Mouse (Mus musculus) regulatory T cell (primary cell): ENCODE measurements around the gene Pcnx2.

ENCODE experiments used
- in situ Hi-C: fragments of 300-600 bp; cut with MboI, MseI; formaldehyde crosslinking; loops from one replicate; pipeline ENCODE4 v1.15.1; 2025; ENCODE audit warnings: high pct_unique_total_duplicates

The Pcnx2 gene

DNA sequence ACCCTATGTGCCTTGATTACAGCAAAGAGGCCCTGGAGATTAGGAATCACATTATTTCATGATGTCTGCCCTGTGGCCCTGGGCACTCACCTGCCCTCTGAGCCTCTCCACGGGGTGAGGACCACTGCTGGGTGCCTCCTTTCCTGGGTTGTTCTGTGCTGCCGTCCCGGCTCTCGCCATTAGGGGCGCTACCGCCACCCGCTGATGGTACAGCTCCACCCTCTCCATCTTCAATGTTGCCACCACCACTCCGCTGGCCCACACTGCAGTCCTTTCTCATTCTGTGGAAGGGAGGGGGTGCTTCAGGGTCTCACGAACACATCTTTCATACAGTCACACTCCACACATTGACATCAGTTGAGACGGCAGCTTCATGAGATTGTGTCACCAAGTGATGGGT is 139.1 kb downstream of the Pcnx2 start:
- in situ Hi-C loops, result no loop called here

GRCm38 (mm10) chr8:125757106-125757496 is 141.0 kb downstream of the Pcnx2 start:
- in situ Hi-C loops, result no loop called here

DNA sequence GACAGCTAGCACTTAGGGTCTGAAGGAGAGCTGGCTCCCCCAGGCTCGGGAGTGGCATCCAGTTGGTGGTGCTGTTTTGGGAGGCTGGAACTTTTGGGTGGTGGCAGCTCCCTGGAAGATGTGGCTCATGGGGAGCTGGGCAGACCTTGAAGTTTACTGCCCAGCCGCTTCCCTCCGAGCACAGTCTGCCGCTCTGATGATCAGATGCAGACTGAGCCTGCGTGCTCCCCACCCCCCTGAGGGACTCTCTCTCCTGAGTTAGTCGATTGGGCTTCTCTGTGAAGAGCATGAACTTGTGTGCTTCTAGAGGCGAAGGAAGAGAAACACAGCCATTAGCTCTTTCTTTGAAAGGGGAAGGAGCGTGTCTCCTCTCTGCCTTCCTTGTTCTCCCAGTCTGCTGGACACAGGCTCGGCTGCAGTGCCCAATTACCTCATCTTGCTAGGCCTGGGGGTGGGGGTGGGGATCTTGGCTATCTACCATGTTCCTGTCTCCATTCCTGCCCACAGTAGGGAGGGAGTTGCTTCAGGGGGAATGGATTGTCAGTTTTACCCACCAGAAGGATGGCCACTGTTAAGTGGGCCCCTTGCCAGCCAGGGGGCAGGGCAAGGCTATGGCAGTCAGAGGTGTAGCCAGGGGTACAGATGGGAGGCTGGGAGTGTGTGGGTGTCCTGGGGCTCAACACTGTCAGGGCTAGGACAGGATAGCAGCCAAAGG is 141.6 kb downstream of the Pcnx2 start:
- in situ Hi-C loops, result no loop called here

DNA sequence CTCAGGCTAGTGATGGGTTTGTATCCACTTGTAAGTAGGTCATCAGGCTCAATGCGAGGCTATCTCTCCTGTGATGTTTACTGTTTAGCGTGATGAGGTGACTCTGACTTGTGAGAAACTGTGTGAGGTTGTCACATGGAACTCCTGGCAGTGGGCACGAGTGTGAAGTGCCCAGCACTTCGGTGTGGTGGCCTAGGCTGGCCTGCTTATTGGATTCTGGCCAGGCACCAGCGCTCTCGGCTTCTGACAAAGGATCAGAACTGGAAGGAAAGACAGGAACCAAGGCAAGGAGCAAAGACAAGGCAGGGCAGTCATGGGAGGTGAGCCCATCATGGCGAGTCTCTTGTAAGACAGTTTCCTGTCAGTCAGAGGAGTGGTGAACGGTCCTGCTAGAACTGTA is 142.2 kb downstream of the Pcnx2 start:
- in situ Hi-C loops, result no loop called here

DNA sequence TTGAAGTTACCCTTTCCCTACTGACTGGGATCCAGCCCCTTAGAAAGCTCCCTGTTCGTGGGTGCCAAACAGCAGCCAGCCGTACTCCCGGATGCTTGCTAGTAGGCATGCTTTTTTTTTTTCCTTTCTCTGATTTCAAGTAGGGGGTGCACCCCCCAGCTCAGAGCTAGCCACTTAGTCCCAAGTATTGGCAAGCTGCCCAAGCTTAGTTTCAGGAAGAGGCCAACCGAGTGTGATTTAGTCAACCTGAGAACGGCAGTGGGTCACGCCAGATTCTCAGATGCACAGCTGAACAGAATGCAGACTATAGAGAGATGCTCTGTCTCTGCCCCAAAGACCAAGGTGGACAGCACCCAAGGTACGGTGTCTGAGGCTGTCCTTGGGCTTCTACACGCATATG is 147.3 kb downstream of the Pcnx2 start:
- in situ Hi-C loops, result no loop called here

DNA sequence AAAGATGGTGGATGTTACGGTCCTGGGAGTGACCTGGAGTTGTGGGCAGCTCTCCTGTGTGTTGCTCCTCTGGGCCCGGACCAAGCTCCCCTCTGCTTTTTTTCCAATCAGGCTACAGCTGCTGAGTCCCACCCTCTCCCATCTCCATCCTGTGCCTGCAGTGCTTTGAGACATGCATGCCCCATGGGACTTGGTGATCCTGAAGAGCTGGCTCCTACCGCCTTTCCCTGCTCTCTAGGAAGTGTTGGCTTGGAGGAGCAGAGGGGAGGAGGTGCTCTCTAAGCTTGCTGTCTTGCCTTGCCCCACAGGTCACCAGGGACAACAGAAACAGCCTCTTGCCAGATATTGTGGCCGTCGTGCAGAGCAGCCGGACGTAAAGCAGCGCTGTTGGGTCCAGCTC is 150.7 kb downstream of the Pcnx2 start:
- in situ Hi-C loops, result no loop called here

GRCm38 (mm10) chr8:125744914-125745576 is 153.1 kb downstream of the Pcnx2 start:
- in situ Hi-C loops, result no loop called here

GRCm38 (mm10) chr8:125742406-125742805 is 155.7 kb downstream of the Pcnx2 start:
- in situ Hi-C loops, result no loop called here

DNA sequence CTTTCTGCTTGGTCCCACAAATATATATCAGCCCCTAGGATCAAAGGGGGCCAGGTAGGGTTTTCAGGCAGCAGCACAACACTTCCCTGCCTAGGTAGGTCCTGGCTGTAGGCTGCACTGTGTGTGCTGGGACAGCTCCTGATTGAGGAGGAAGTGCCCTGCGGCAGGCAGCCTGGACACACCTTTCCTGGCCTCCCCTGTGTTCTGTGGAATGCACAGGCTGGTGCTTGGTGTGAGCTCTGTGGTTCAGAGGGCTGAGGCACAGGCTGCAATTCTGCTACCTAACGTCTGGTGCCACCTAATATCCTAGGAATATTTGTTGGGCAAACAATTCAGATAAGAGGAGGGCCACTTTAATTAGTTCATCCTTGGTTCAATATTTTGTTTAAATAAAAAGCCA is 156.3 kb downstream of the Pcnx2 start:
- in situ Hi-C loops, result no loop called here

DNA sequence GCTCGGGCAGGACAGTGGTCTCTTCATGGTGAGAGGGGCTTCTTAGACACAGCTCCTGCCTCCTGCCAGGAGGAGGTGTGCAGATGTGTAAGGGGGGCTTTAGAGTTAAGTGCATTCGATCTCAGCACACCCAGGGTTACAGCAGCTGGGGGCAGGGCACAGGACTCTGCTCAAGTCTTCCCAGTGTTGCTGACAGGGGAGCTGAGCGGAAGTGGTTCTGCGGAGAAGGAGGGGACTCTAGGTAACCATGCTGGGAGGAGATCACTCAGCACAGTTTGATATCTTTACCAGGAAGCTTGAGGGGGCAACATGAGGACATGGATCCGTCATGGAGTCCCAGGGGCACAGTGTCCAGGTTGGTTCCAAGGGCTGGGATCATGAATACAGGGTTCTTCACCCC is 156.7 kb downstream of the Pcnx2 start:
- in situ Hi-C loops, result no loop called here

- in situ Hi-C loops, result no loop called here
These were observed 157.5 kb downstream of the Pcnx2 start for GRCm38 (mm10) chr8:125740655-125741054.

DNA sequence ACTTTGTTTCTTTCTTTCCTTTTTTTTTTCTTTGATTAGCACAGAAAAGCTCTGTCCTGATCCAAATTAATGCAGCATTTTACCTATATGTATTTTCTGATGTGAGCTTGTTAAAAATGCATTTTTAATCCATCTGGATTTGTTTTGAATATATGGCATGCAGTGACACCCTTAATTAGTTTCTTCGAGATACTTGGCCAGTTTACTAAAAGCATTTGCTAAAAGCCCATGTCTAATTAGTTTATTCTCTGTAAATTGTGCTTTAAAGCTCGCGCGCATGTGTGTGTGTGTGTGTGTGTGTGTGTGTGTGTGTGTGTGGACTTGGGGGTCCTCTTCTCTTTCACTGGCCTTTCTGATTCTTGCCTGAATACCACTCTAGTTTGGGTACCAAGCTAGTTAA is 159.2 kb downstream of the Pcnx2 start:
- in situ Hi-C loops, result no loop called here

DNA sequence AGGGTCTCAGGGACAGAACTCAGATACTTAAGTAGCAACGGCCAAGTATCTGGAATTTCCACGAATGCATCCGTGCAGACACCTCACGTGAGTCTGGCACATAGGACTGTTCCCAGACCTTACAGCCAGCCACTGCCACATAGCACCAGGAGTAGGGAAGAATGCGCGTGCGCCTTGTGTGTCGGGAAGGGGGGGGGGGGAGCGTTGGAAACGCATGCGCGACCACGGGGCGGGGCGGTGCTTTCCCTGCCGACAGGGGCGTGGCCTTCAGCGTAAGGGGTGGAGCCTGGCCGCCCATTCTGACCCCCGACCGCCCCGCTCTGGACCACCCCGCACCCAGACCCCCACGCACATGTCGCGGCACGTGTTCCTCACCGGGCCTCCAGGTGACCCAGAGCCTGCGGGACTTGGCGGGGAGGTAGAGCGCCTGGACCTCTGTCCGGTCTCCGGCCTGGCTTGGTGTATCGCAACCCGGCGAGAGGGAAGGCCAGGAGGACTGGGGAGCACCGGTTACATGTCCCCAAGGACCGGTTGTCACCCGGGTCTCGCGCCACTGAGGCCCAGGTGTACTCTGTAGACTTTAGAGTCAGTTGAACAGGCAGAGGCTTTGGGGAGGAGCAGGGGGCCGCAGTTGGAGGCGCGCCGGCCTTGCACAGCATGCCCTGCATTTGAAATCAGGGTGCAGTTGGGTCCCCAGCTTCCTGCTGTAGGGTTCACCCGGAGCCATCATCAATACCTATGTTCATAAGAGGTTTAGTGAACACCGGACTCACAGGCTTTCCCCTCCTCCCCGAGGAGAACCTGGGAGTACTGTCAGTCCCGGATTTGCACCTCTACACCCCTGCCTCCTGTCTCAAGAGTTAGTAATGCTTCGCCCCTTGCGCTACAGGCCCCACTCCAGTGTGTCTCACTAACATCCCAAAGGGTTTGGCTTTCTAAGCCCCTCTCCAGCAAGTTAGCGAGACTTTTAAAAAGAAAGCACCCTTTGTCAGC is 163.9 kb downstream of the Pcnx2 start:
- in situ Hi-C loops, result no loop called here

GRCm38 (mm10) chr8:125729746-125730145 is 168.4 kb downstream of the Pcnx2 start, which contains the start of gene Ntpcr:
Gene Ntpcr (plus strand): TSS chr8:125729963.
- in situ Hi-C loops, result no loop called here

- in situ Hi-C loops, result no loop called here
These were observed 170.3 kb downstream of the Pcnx2 start for GRCm38 (mm10) chr8:125727797-125728196.

DNA sequence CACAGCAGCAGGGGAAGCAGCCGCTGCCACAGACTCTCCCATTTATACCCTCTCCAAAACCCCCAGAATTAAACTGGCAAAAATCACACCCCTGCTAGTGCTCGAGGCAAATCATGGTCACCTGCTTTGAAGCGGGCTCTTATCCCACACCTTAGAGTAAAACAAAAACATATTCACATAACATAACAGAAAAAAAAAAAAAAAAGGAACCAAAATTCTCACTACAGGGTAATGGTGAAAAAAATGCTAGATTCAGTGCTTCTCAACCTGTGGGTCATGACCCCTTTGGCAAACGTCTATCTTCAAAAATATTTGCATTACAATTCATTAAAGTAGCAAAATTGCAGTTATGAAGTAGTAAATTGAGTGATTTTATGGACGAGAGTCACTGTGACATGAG is 171.1 kb downstream of the Pcnx2 start:
- in situ Hi-C loops, result no loop called here

GRCm38 (mm10) chr8:125726143-125726542 is 172.0 kb downstream of the Pcnx2 start:
- in situ Hi-C loops, result no loop called here

GRCm38 (mm10) chr8:125725037-125725820 is 172.9 kb downstream of the Pcnx2 start:
- in situ Hi-C loops, result no loop called here

- in situ Hi-C loops, result no loop called here
These were observed 174.7 kb downstream of the Pcnx2 start for GRCm38 (mm10) chr8:125723437-125723836.

DNA sequence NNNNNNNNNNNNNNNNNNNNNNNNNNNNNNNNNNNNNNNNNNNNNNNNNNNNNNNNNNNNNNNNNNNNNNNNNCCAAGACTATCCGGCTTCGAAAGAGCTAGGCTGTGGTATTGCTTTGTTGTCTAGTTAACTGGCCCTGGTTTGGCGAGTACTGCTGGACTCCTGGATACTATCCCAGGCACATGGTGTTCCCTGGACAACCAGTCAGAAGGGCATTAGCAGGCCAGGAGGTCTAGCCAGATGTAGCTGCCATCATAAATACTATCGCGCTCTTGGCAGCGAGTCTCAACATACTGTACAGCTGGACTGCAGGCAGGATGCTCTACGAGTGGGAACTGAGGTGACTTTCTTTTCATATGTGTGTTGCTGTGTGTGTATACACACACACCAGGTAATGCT is 175.4 kb downstream of the Pcnx2 start:
- in situ Hi-C loops, result no loop called here

GRCm38 (mm10) chr8:125718914-125719313 is 179.2 kb downstream of the Pcnx2 start:
- in situ Hi-C loops, result no loop called here
